Mouse (Mus musculus): ENCODE results near the gene Olfr1410.

- TF ChIP-seq EP300 (IDR thresholded peaks at IDR 0.05; ENCODE audit: low read depth) (no peak), CTCF (IDR thresholded peaks at IDR 0.05; ENCODE audit: low read depth) (no peak)
These were observed 42.6 kb downstream of the Olfr1410 start for GRCm38 (mm10) chr1:92648197-92648596.
